Mouse (Mus musculus) neural tube, embryonic 15.5 days (tissue): Measurements from ENCODE around the gene Ier5. TPM values are rescaled to one million over a fixed set of nuclear protein-coding genes. Genes with fewer than 3 reads are reported as not detected.

Experiments
- ATAC-seq: fragments of 200-750 bp; cut with Nextera tagmentation; 2 replicates; pipeline ENCODE4 v1.8.0; 2017; ENCODE audit warnings: mild to moderate bottlenecking, moderate TSS enrichment, moderate library complexity; ENCODE audit not compliant: low FRiP score
- H3K27ac ChIP-seq: fragments of 300-500 bp; sonication (generic); replicated peaks from 2 replicates; pipeline ENCODE4 v1.5.1; 2015; ENCODE audit warnings: mild to moderate bottlenecking, inconsistent platforms
- H3K27me3 ChIP-seq: fragments of 300-500 bp; sonication (generic); replicated peaks from 2 replicates; pipeline ENCODE4 v1.6.1; 2015; ENCODE audit warnings: inconsistent platforms
- H3K36me3 ChIP-seq: fragments of 300-500 bp; sonication (generic); 2 replicates; pipeline ENCODE4 v1.6.1; 2015; ENCODE audit warnings: inconsistent platforms
- H3K4me1 ChIP-seq: fragments of 300-500 bp; sonication (generic); 2 replicates; pipeline ENCODE4 v1.6.1; 2015; ENCODE audit warnings: inconsistent platforms
- H3K4me2 ChIP-seq: fragments of 300-500 bp; sonication (generic); 2 replicates; pipeline ENCODE4 v1.6.1; 2015; ENCODE audit warnings: inconsistent platforms, mild to moderate bottlenecking, moderate library complexity
- H3K4me3 ChIP-seq: fragments of 300-500 bp; sonication (generic); replicated peaks from 2 replicates; pipeline ENCODE4 v1.5.1; 2015; ENCODE audit warnings: mild to moderate bottlenecking, inconsistent platforms
- H3K9ac ChIP-seq: fragments of 300-500 bp; sonication (generic); replicated peaks from 2 replicates; pipeline ENCODE4 v1.6.1; 2015; ENCODE audit warnings: mild to moderate bottlenecking, inconsistent platforms
- H3K9me3 ChIP-seq: fragments of 300-500 bp; sonication (generic); replicated peaks from 2 replicates; pipeline ENCODE4 v1.6.1; 2016; ENCODE audit warnings: inconsistent platforms
- WGBS: fragments of 180-500 bp; shearing (Covaris S2); methylation state at CpG from one replicate; pipeline ENCODE4 v1.1.7; 2015; ENCODE audit warnings: mixed read lengths; 5-methylcytosine and 5-hydroxymethylcytosine counted together
- polyA plus RNA-seq: library from polyadenylated mRNA; unstranded; fragments of >200 nt; fragmentation: Nextera tagmentation; extraction: Ambion mirVana; gene quantifications from 2 replicates; pipeline ENCODE4 v1.2.1, GENCODE M21; 2015

Gene Ier5
- polyA plus RNA-seq, 1 experiment from 2014 or later: 3.9 TPM

DNA sequence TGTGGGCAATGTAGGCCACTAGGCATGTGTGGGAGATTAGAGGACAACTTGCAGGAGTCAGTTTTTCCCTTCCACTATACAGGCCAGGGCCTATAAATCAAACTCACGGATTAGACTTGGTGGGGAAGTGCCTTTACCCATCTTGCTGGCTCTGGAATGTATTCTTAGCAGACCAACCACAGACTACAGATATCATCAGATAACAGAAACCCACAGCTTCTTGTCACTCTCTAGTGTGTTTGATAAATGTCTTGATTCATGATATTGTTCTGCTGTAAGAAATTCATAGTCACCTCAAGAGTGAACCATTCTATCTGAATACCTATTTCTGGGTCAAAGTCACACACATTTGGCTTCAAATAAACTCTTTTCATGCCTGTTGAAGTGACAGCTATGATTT lies 20.3 kb upstream of the Ier5 start:
- Histone ChIP-seq H3K4me2 (no peak overlapping the region), H3K36me3 (no peaks in the 10 kb centered on the region), H3K27ac (no peak overlapping the region), H3K4me1 (no peaks in the 10 kb centered on the region), H3K27me3 (no peaks in the 10 kb centered on the region), H3K4me3 (no peak overlapping the region), H3K9ac (no peak overlapping the region), H3K9me3 (no peaks in the 10 kb centered on the region)
- ATAC-seq: no peak
- 67% methylated on average over 1 of the region's 1 CpGs for WGBS

DNA sequence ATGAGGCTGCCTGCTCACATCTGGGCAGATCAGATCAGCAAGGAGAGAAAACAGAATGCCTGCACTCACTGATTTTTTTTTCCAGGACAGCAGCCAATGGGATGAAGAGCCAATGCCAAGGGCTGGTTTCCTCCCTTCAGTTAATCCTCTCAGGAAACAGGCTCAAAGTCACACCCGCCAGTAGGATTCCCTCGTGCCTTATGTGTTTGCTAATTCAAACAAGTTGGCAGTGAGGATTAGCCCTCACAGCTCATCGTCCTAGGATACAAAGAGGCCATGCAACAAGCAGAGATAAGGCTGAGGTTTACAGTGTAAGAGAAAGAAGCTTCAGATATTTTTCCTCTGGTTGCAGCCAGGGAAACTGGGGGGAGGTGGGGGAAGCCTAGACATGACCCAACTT lies 14.5 kb upstream of the Ier5 start:
- ATAC-seq: no peak
- Histone ChIP-seq H3K4me2 (no peak overlapping the region), H3K36me3 (no peaks in the 10 kb centered on the region), H3K4me3 (no peak overlapping the region), H3K9ac (no peak overlapping the region), H3K27ac (no peak overlapping the region), H3K4me1 (peaks cover 11% of the 10 kb centered on the region), H3K27me3 (no peaks in the 10 kb centered on the region), H3K9me3 (no peaks in the 10 kb centered on the region)
- 26% methylated on average over 3 of the region's 3 CpGs for WGBS

DNA sequence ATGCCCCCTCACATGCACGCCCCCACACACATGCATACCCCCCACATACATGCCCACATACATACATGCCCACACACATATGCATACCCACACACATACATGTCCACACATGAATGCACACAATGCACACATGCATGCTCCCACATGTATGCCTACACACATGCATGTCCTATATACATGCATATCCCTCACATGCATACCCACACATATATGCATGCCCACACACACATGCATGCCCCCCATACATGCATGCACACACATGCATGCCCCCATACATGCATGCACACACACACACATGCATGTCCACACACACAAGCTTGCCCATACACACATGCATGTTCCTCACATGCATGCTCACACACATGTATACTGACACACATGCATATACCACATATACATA lies 13.4 kb upstream of the Ier5 start:
- Histone ChIP-seq H3K4me2 (no peak overlapping the region), H3K4me1 (peaks cover 14% of the 10 kb centered on the region), H3K9me3 (no peaks in the 10 kb centered on the region), H3K36me3 (no peaks in the 10 kb centered on the region), H3K4me3 (no peak overlapping the region), H3K27me3 (no peaks in the 10 kb centered on the region), H3K27ac (no peak overlapping the region), H3K9ac (no peak overlapping the region)
- 87% methylated on average over 1 of the region's 1 CpGs for WGBS
- no peak for ATAC-seq

DNA sequence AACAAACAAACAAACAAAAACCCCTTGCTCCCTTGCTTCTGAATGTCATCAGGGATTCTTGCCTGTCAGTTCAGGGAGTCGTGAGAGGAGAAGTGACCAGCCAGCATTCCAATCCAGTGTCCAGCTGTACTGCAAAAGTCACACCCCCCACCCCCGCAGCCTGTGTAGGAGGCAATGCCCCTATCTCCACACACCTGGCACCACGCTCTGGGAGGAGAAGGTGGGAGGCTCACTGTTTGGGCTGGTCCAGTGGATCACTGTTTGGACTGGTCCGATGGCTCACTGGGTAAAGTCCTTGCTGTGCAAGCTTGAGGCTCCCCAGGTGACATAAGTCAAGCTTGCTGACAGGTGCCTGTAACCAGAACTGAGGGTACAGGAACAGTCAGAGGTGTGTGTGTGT lies 12.7 kb upstream of the Ier5 start:
- Histone ChIP-seq H3K27me3 (no peaks in the 10 kb centered on the region), H3K4me2 (no peak overlapping the region), H3K9ac (no peak overlapping the region), H3K4me3 (no peak overlapping the region), H3K4me1 (peaks cover 14% of the 10 kb centered on the region), H3K9me3 (no peaks in the 10 kb centered on the region), H3K27ac (no peak overlapping the region), H3K36me3 (no peaks in the 10 kb centered on the region)
- no peak for ATAC-seq
- 55% methylated on average over 4 of the region's 4 CpGs for WGBS

DNA sequence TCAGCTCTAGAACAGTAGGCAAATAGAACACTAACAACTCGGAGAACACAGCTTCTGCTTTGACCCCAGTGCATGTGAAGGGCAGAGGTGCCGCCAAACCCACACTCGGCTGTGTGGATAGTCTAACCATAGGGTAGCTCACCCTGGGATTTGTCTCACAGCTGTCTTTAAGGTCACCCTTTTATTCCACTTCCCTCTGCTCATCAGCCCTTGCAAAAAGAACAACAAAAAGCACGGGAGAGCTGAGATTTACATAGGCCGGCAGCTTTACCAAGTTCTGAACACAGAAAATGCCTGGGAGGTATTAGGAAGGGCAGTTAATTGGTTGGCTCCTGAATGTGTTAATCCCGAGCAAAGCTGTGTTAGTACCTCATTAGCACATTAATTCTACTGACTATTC lies 12.1 kb upstream of the Ier5 start:
- Histone ChIP-seq H3K9me3 (no peaks in the 10 kb centered on the region), H3K27ac (no peak overlapping the region), H3K36me3 (no peaks in the 10 kb centered on the region), H3K4me1 (peaks cover 14% of the 10 kb centered on the region), H3K4me2 (no peak overlapping the region), H3K9ac (no peak overlapping the region), H3K4me3 (no peak overlapping the region), H3K27me3 (no peaks in the 10 kb centered on the region)
- WGBS: 17% methylated on average over 6 of the region's 6 CpGs
- ATAC-seq: no peak

DNA sequence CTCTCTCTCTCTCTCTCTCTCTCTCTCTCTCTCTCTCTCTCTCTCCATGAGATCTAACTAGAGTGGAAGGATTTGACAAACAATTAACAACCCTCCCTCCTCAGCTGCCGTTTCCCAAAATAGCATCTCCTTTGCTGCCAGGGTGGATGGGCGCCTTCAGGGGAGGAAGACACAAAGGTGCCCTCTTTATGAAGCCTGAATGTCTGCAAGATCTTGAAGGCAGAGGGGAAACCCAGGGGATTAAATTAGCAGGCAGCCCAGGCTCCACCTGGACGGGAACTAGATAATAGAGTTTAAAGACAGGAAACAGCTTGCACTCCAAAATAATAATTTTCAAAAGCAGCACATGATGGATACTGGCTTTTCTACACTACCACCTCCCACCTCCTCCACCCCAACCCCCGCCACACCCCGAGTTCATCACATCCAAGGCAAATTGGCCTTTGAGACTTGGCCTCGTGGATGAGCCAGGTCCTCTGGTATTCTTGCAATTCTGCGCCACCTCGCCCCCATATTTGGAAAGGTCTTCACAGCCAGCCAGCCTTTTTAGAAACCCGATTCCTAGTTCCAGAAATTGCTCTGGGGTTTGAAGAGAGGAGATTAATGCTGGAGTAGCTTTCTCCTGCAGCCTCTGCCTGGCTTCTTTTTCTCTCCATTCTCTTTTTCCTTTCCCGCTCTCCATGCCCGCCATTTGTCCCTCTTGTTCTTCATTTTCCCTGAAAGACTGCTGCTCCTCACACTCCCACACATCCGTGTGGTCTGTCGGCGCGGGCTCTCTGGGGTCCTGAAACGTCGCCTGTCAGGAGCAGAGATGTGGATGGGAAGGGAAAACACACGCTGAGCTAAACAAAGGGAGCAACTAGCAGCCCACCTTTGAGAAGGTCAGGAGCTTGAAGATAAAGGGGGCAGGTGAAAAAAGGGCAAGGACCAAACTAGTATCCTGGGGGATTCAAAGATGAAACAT lies 10.2 kb upstream of the Ier5 start:
- Histone ChIP-seq H3K27ac (peak overlapping the region; percentile 56), H3K27me3 (no peaks in the 10 kb centered on the region), H3K4me1 (peaks cover 14% of the 10 kb centered on the region), H3K4me3 (no peak overlapping the region), H3K9ac (no peak overlapping the region), H3K9me3 (no peaks in the 10 kb centered on the region), H3K4me2 (peak overlapping the region; percentile 32; the same call in 1 of the 2 replicates), H3K36me3 (no peaks in the 10 kb centered on the region)
- 31% methylated on average over 18 of the region's 18 CpGs for WGBS
- no peak for ATAC-seq

DNA sequence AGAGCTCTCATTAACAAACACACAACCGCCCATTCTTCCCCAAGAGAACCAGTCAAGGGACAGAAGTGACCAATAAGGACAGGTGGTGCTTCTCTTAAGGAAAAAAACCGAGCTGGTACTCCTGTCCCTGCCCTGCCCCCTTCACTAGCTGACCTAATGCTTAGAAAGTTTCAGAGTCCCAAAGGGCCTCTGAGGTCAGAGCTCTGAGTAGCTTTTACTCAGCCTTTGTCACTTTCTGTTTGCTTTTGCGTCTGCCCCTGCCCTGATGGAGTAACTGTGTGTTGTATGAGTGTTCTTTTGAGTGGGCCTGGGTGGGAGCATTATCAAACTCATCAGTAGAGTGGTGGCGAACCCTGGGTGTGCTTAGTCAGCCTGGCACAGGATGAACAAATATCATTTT lies 9.0 kb upstream of the Ier5 start:
- no peak for ATAC-seq

DNA sequence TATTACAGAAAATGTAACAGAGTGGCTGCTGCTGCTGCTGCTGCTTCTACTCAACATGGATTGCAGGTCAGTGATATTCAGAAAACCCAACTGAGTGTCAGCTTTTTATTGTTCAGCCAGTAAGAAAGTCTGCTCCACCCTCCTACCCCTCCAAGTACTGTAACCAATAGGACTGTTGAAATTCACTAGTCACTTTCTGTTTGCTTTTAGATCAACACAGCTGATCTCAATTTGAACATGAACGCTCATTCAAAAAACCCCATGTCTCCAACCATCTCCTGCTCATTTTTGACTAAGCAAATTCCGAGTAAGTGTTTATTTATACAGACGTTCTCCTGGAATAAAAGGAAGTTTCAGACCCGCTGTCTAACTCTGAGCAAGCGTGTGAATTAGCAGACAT lies 8.4 kb upstream of the Ier5 start:
- Histone ChIP-seq H3K27me3 (no peaks in the 10 kb centered on the region), H3K4me3 (no peak overlapping the region), H3K27ac (no peak overlapping the region), H3K9ac (no peak overlapping the region), H3K4me1 (peaks cover 14% of the 10 kb centered on the region), H3K4me2 (no peak overlapping the region), H3K36me3 (no peaks in the 10 kb centered on the region), H3K9me3 (no peaks in the 10 kb centered on the region)
- ATAC-seq: no peak
- 64% methylated on average over 5 of the region's 5 CpGs for WGBS

More for the DNA sequence above, 9.0 kb upstream of the Ier5 start:
- no peaks in the 10 kb centered on the region for H3K9me3 ChIP-seq
- WGBS: 44% methylated on average over 4 of the region's 4 CpGs
- no peak overlapping the region for H3K4me3 ChIP-seq
- no peaks in the 10 kb centered on the region for H3K36me3 ChIP-seq
- peaks cover 14% of the 10 kb centered on the region for H3K4me1 ChIP-seq
- no peak overlapping the region for H3K9ac ChIP-seq
- H3K27ac ChIP-seq: no peak overlapping the region
- no peak overlapping the region for H3K4me2 ChIP-seq
- no peaks in the 10 kb centered on the region for H3K27me3 ChIP-seq

DNA sequence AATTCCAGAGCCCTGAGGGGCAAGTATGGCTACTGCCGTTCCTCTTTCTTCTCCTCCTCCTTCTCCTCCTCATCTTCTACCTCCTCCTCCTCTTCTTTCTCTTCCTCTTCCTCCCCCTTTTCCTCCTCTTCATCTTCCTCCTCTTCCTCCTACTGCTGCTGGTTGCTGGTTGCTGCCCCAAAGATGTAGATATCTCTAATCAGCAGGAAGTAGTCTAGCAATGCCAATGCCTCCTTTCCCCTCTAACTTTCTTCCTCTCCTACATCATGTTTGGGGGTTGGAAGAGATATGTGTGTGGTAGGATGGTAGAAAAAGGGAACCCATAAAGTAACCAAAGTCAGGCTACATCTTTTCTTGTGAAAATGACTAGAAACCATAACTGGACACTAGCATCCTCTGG lies 6.9 kb upstream of the Ier5 start:
- H3K4me3 ChIP-seq: no peak overlapping the region
- no peak overlapping the region for H3K9ac ChIP-seq
- peaks cover 14% of the 10 kb centered on the region for H3K4me1 ChIP-seq
- no peaks in the 10 kb centered on the region for H3K27me3 ChIP-seq
- H3K4me2 ChIP-seq: no peak overlapping the region
- no peak overlapping the region for H3K27ac ChIP-seq
- no peaks in the 10 kb centered on the region for H3K36me3 ChIP-seq
- 77% methylated on average over 1 of the region's 1 CpGs for WGBS
- ATAC-seq: no peak
- H3K9me3 ChIP-seq: no peaks in the 10 kb centered on the region

DNA sequence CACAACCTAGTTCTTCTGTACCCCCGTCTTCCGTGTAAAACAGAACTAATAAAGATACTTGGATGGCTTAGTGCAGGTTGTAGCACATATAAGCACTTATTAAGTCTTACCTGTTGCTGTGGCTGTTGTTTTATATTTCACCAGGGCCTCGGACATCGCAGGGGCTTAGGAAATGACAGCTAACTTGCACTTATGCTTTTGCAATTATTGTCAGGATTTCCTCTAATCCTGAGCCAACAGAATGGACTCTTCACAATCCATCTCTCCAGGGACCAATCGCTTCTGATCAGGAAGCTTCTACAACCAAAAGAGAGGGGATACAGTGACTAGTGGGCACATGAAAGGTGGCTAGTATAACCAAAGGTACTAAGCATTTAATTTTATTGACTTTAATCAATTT lies 4.6 kb upstream of the Ier5 start:
- no peak overlapping the region for H3K4me2 ChIP-seq
- no peaks in the 10 kb centered on the region for H3K9me3 ChIP-seq
- H3K27ac ChIP-seq: no peak overlapping the region
- no peak overlapping the region for H3K4me3 ChIP-seq
- no peak overlapping the region for H3K9ac ChIP-seq
- H3K27me3 ChIP-seq: no peaks in the 10 kb centered on the region
- 91% methylated on average over 5 of the region's 5 CpGs for WGBS
- peaks cover 8% of the 10 kb centered on the region for H3K4me1 ChIP-seq
- no peak for ATAC-seq
- H3K36me3 ChIP-seq: no peaks in the 10 kb centered on the region

DNA sequence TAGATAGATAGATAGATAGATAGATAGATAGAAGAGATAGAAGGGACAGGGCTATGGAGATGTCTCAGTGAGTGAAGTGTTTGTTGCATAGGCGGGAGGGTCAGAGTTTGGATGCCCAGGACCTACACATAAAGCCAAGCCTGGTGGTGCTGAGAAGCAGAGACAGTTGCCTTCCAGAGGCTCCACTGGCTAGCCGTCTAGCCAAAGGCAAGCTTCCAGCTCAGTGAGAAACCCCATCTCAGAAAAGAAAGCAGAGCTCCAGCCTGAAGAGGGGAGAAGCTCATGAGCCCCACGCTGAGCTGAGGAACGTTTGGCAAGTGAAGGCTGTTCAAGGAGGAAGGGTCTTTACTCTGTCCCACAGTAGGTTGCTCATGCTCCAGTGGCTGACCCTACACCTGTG lies 3.2 kb upstream of the Ier5 start:
- Histone ChIP-seq H3K9ac (no peak overlapping the region), H3K36me3 (no peaks in the 10 kb centered on the region), H3K4me2 (no peak overlapping the region), H3K27me3 (no peaks in the 10 kb centered on the region), H3K4me3 (no peak overlapping the region), H3K9me3 (no peaks in the 10 kb centered on the region), H3K4me1 (peaks cover 8% of the 10 kb centered on the region), H3K27ac (no peak overlapping the region)
- ATAC-seq: no peak
- WGBS: 83% methylated on average over 4 of the region's 4 CpGs

DNA sequence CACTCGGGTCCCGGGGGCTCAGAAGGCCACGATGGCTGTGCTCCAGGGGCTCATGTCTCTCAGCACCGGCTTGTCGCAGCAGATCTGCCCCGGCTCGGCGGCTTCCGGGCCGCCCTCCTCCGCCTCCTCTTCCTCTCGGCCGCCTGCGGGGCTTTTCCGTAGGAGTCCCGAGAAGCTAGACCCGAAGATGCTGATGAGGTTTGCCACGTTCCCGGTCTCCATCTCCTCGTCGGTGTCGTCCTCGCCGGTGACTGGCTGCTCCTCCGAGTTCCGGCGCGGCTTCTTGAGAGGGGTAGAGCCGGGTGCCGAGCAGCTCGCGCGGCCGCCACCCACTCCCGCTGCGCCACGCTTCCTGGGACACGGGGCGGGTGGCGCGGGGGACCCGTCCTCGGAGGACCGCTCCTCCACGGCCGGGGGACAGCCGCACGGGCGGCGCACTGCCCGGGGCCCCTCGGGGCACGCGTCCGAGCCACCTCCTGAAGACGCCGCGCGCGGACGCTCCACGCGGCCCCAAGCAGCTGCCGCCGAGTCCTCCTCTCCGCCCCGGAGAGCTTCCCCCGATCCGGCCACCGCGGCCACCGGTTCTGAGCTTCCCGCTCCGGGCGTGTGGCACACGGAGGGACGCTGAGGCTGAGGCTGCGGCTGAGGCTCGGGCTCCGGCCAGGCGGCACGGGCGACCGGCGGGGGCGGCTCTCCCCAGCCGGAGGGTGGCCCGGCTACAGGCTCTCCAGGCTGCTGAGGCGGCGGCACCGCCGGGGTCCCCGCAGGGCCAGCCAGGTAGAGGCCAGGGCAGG lies 753 bp downstream of the Ier5 start:
- peaks cover 22% of the 10 kb centered on the region for H3K4me1 ChIP-seq
- ATAC-seq: peak; percentile 76
- no peaks in the 10 kb centered on the region for H3K9me3 ChIP-seq
- H3K27me3 ChIP-seq: no peaks in the 10 kb centered on the region
- H3K4me3 ChIP-seq: peak overlapping the region; percentile 80
- H3K9ac ChIP-seq: peak overlapping the region; percentile 94
- peak overlapping the region; percentile 83 for H3K4me2 ChIP-seq
- H3K36me3 ChIP-seq: no peaks in the 10 kb centered on the region
- WGBS: under 1% methylated on average over 92 of the region's 93 CpGs
- peak overlapping the region; percentile 89 for H3K27ac ChIP-seq
